Mouse (Mus musculus): ENCODE measurements around the gene Glrx5.

DNA sequence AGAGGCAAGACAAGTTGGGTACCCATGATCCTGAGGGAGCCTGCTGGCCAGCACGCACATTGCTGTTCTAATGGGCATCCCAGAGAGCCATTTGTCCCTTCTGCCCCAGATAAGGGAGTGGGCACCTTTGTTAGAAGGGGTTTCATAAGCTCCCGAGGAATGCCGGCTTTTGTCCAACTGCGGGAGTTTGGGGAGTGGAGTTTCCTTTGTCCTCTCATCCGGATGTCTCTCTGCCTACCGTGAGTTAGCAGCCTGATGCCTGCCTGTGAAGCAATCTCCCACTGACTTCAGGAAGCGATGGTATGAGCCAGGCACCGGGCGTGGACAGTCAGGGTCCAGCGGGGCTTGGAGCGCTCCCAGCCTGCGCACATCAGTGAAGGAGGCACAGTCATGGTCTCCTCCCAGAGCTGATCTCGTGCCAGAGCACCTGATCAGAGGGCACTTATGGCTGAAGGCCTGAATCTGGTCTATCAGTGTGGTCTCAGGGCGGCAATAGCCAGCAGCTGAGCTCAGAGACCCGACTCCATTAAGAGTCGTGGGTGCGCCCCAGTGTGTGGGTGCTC is 15.9 kb downstream of the Glrx5 start:
- TF ChIP-seq GATA1 (IDR thresholded peaks at IDR 0.05; ENCODE audit: low read depth, low read length) (no peak), POLR2A (IDR thresholded peaks at IDR 0.05; ENCODE audit: control insufficient read depth in 1 of 2, insufficient read depth in 1 of 2, low read depth in 1 of 2, low read length in 2 of 2, poor library complexity in 1 of 2) (no peak), EP300 (IDR thresholded peaks at IDR 0.05; ENCODE audit: low read depth in 1 of 2, low read length in 2 of 2) (no peak), MXI1 (IDR thresholded peaks at IDR 0.05; ENCODE audit: low read depth, low read length) (no peak), CTCF (IDR thresholded peaks at IDR 0.05 in 2 of 3, conservative IDR thresholded peaks at IDR 0.05 in 1 of 3; ENCODE audit: control insufficient read depth in 1 of 3, insufficient read depth in 1 of 3, low read depth in 2 of 3, low read length in 3 of 3, poor library complexity in 1 of 3, severe bottlenecking in 1 of 3) (no peak), ZKSCAN1 (IDR thresholded peaks at IDR 0.05; ENCODE audit: low read depth, low read length) (no peak), MAZ (IDR thresholded peaks at IDR 0.05; ENCODE audit: low read depth, low read length) (no peak), CHD2 (IDR thresholded peaks at IDR 0.05; ENCODE audit: low read length) (no peak), ETS1 (IDR thresholded peaks at IDR 0.05; ENCODE audit: low read depth, low read length) (no peak)
